Mouse (Mus musculus) cortical plate, adult 2 months (tissue): Measurements from ENCODE around the gene Pklr.

Source experiments
- CTCF ChIP-seq: fragments of 200-500 bp; IDR thresholded peaks from 2 replicates; pipeline ENCODE4 v1.5.1; 2011; ENCODE audit warnings: mild to moderate bottlenecking, control low read depth, low read length; ENCODE audit not compliant: insufficient read depth; ENCODE audit errors: extremely low read depth
- POLR2A ChIP-seq: fragments of 200-500 bp; IDR thresholded peaks from 2 replicates; pipeline ENCODE4 v1.6.1; 2011; ENCODE audit warnings: mild to moderate bottlenecking, low read length, control low read depth; ENCODE audit not compliant: insufficient read depth; ENCODE audit errors: extremely low read depth

DNA sequence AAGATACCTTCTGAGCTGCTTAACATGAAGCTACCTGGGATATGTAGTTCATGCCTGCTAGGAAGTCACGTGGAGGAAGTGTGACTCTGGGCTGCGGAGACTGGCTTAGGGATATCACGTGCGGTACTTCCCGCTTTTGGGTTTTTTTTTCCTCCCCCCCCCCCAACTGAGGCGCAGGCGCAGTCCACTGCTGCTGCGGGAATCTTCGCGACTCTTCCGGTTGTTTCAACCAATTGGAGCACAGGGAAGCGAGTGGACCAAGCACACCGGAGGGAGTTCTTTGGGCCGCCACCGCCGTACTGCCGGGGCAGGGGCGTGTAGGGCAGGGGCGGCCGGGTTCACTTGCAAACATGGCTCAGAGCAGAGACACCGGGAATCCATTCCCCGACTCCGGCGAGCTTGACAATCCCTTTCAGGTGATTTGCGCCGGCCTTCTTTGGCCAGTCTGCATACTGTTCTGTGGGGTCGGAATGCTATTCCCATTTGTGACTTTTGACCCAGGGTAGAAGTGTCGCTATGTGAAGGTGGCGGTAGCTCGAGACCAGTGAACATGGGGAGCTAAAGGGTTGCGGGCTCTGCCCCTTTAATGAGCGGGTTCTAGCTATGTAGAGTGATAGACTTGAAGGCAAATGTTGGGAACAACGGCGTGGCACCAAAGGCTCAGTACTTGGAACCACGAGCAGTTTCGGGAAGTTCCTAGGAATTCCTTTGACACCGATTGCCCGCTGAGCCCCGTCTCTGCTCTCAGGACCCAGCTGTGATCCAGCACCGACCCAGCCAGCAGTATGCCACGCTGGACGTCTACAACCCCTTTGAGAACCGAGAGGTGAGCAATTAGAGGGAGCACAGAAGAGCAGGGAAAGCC, 41.5 kb downstream of the Pklr start, which contains the start of gene Scamp3:
- TF ChIP-seq CTCF (no peak), POLR2A (peak; percentile 93)
